9 mouse cellular contexts compared by ENCODE assay signal in genomic region chr9:107629901-107630425, GRCm38 (mm10). TPM values are rescaled to one million over a fixed set of nuclear protein-coding genes. Genes with fewer than 3 reads are reported as not detected.
A peak's percentile ranks its signal among the peaks of the same experiment; 100 is the strongest.
DNase-seq lines count a peak whose midpoint lies in the region; ATAC-seq and TF ChIP-seq lines count a peak whose summit lies in the region.
"Had no signal": no experiment of that assay in that cellular context is flagged by ENCODE, and none has a peak within 500 bp of the region (broad histone marks: within the 10 kb centered on the region; RNA-seq: fewer than 3 reads in every experiment).

No protein-coding gene starts in this region.

- ATAC-seq in hindbrain, embryonic 16.5 days, result peak; percentile 32
- ATAC-seq in lung, postnatal 0 days, result no peak

- no peak for TF ChIP-seq EP300 in lung, postnatal 0 days (IDR thresholded peaks at IDR 0.05)

- H3K4me3 ChIP-seq in liver, adult 2 months (ENCODE audit: insufficient read depth, low read depth, low read length), result peak overlapping the region; percentile 9; the same call in 1 of the 2 replicates
- 0 out of 2 replicates have a peak overlapping the region, but pooled peaks have one; percentile 4 for H3K4me3 ChIP-seq in hindbrain, embryonic 16.5 days (ENCODE audit: low read length)
- no peak overlapping the region for H3K4me3 ChIP-seq in lung, postnatal 0 days (ENCODE audit: low read depth, low read length)
- H3K4me3 ChIP-seq in thymus, adult 2 months (ENCODE audit: control insufficient read depth, insufficient read depth, low read length), result no peak overlapping the region

- H3K27me3 ChIP-seq in liver, adult 2 months (ENCODE audit: control insufficient read depth, insufficient read depth, low read length), result no peaks in the 10 kb centered on the region
- no peaks in the 10 kb centered on the region for H3K27me3 ChIP-seq in hindbrain, embryonic 16.5 days (replicated peaks; ENCODE audit: control insufficient read depth, insufficient read depth, low read length)
- H3K27me3 ChIP-seq in lung, postnatal 0 days (replicated peaks; ENCODE audit: insufficient read depth, low read length), result no peaks in the 10 kb centered on the region
- no peaks in the 10 kb centered on the region for H3K27me3 ChIP-seq in thymus, adult 2 months (ENCODE audit: control insufficient read depth, insufficient read depth, low read length)

- peaks cover 73% of the 10 kb centered on the region for H3K79me2 ChIP-seq in liver, adult 2 months (ENCODE audit: control insufficient read depth, insufficient read depth, low read length)

- no peak for DNase-seq in liver, adult 2 months (ENCODE audit: extremely low read depth, low read depth, low spot score)
- DNase-seq in liver, result no peak
- peak; percentile 71 for DNase-seq in embryo, embryonic 10.5 days (ENCODE audit: low spot score)
- DNase-seq in lung, postnatal 0 days (ENCODE audit: low spot score), result no peak
- DNase-seq in thymus, adult 2 months, result peak; percentile 63
- no peak for DNase-seq in layer of hippocampus, adult 9-10 months (ENCODE audit: low spot score)
- DNase-seq in left cerebral cortex, adult 18-20 months (ENCODE audit: low spot score in 2 of 2), result no peak

- H3K9me3 ChIP-seq in hindbrain, embryonic 16.5 days (ENCODE audit: control insufficient read depth, low read length), result no peaks in the 10 kb centered on the region
- no peaks in the 10 kb centered on the region for H3K9me3 ChIP-seq in lung, postnatal 0 days (ENCODE audit: low read length)

- peaks cover 14% of the 10 kb centered on the region; the same call in 1 of the 2 replicates for H3K4me1 ChIP-seq in liver, adult 2 months (ENCODE audit: control insufficient read depth, insufficient read depth, low read length)
- peaks cover 80% of the 10 kb centered on the region for H3K4me1 ChIP-seq in hindbrain, embryonic 16.5 days (ENCODE audit: control insufficient read depth, insufficient read depth, low read depth, low read length)
- H3K4me1 ChIP-seq in lung, postnatal 0 days (ENCODE audit: insufficient read depth, low read depth, low read length), result peaks cover 55% of the 10 kb centered on the region
- H3K4me1 ChIP-seq in thymus, adult 2 months (replicated peaks; ENCODE audit: control insufficient read depth, insufficient read depth, low read length), result peaks cover 77% of the 10 kb centered on the region

- TF ChIP-seq POLR2A in liver, adult 2 months (IDR thresholded peaks at IDR 0.05; ENCODE audit: extremely low read depth, insufficient read depth, low read length), result no peak
- TF ChIP-seq POLR2A in thymus, adult 2 months (IDR thresholded peaks at IDR 0.05; ENCODE audit: control insufficient read depth, extremely low read depth, insufficient read depth, low read length, poor library complexity), result no peak

- H3K27ac ChIP-seq in liver, adult 2 months (replicated peaks; ENCODE audit: insufficient read depth, low read depth, low read length), result peak overlapping the region; percentile 10; the same call in 1 of the 2 replicates
- peak overlapping the region; percentile 90 for H3K27ac ChIP-seq in hindbrain, embryonic 16.5 days (ENCODE audit: low read depth, low read length)
- H3K27ac ChIP-seq in lung, postnatal 0 days (ENCODE audit: low read length), result peak overlapping the region; percentile 86
- peak overlapping the region; percentile 79 for H3K27ac ChIP-seq in thymus, adult 2 months (ENCODE audit: control insufficient read depth, insufficient read depth, low read length)

- WGBS in liver, adult 2 months, result 51% methylated on average over 14 of the region's 14 CpGs
- WGBS in hindbrain, embryonic 16.5 days, result 8% methylated on average over 14 of the region's 14 CpGs
- WGBS in lung, postnatal 0 days, result 17% methylated on average over 14 of the region's 14 CpGs
- 42% methylated on average over 14 of the region's 14 CpGs for WGBS in thymus, adult 2 months

- no peak overlapping the region; the same call in 1 of the 2 replicates for H3K9ac ChIP-seq in liver, adult 2 months (ENCODE audit: low read depth, low read length)
- peak overlapping the region; percentile 52 for H3K9ac ChIP-seq in hindbrain, embryonic 16.5 days (ENCODE audit: low read depth, low read length)
- H3K9ac ChIP-seq in lung, postnatal 0 days (replicated peaks; ENCODE audit: low read depth), result peak overlapping the region; percentile 20; the same call in 1 of the 2 replicates

- no peaks in the 10 kb centered on the region for H3K36me3 ChIP-seq in liver, adult 2 months (ENCODE audit: control insufficient read depth, insufficient read depth, low read length)
- no peaks in the 10 kb centered on the region for H3K36me3 ChIP-seq in hindbrain, embryonic 16.5 days (ENCODE audit: control insufficient read depth, insufficient read depth, low read length)
- H3K36me3 ChIP-seq in lung, postnatal 0 days (ENCODE audit: insufficient read depth, low read length), result 0 out of 2 replicates have a peak, but pooled peaks cover 4% of the 10 kb centered on the region
- H3K36me3 ChIP-seq in thymus, adult 2 months (ENCODE audit: control insufficient read depth, insufficient read depth, low read length), result no peaks in the 10 kb centered on the region

- TF ChIP-seq CTCF in liver, adult 2 months (IDR thresholded peaks at IDR 0.05; ENCODE audit: low read depth, low read length), result no peak
- TF ChIP-seq CTCF in lung, postnatal 0 days (IDR thresholded peaks at IDR 0.05), result no peak
- TF ChIP-seq CTCF in thymus, adult 2 months (IDR thresholded peaks at IDR 0.05; ENCODE audit: borderline replicate concordance, control insufficient read depth, extremely low read depth, insufficient read depth, low read length, poor library complexity), result no peak

- H3K4me2 ChIP-seq in hindbrain, embryonic 16.5 days (ENCODE audit: low read length), result peak overlapping the region; percentile 46
- H3K4me2 ChIP-seq in lung, postnatal 0 days (replicated peaks; ENCODE audit: low read depth, low read length), result peak overlapping the region; percentile 27

RNA-seq across cellular contexts. Expression of gene Gnai2, which starts 5.2 kb away (rescaled TPM):
- 31.6 and 44.8 TPM in 2 replicates for total RNA-seq in liver, adult 2 months (2014; rRNA removed)
- polyA plus RNA-seq in liver, adult 2 months (2012; rRNA removed), result 117 and 122 TPM in 2 replicates
- polyA plus RNA-seq in hindbrain, embryonic 16.5 days (2015; fragmentation: Nextera tagmentation; extraction: Ambion mirVana), result 302 and 317 TPM in 2 replicates
- 414 and 417 TPM in 2 replicates for polyA plus RNA-seq in lung, postnatal 0 days (2015; fragmentation: Nextera tagmentation; extraction: Ambion mirVana)
- 1,154 and 1,267 TPM in 2 replicates for polyA plus RNA-seq in thymus, adult 2 months (2012; rRNA removed)
- total RNA-seq in left cerebral cortex, adult 18-20 months (2021), result 100 to 1,000 TPM; 222 to 239 TPM

RNA-seq across cellular contexts. Expression of gene Sema3b, which starts 20.9 kb away (rescaled TPM):
- total RNA-seq in liver, adult 2 months (2014; rRNA removed), result 0.13 and 0.37 TPM in 2 replicates
- 0.68 and 0.83 TPM in 2 replicates for polyA plus RNA-seq in liver, adult 2 months (2012; rRNA removed)
- 5.6 and 7.0 TPM in 2 replicates for polyA plus RNA-seq in hindbrain, embryonic 16.5 days (2015; fragmentation: Nextera tagmentation; extraction: Ambion mirVana)
- polyA plus RNA-seq in lung, postnatal 0 days (2015; fragmentation: Nextera tagmentation; extraction: Ambion mirVana), result 31.9 and 34.3 TPM in 2 replicates
- 4.3 and 4.9 TPM in 2 replicates for polyA plus RNA-seq in thymus, adult 2 months (2012; rRNA removed)
- total RNA-seq in left cerebral cortex, adult 18-20 months (2021), result 1 to 10 TPM; 3.5 to 4.5 TPM
- total RNA-seq: common myeloid progenitor, adult 5-6 weeks had no signal

RNA-seq across cellular contexts. Expression of gene Slc38a3, which starts 39.4 kb away (rescaled TPM):
- 982 and 1,378 TPM in 2 replicates for total RNA-seq in liver, adult 2 months (2014; rRNA removed)
- 3,567 and 4,585 TPM in 2 replicates for polyA plus RNA-seq in liver, adult 2 months (2012; rRNA removed)
- polyA plus RNA-seq in hindbrain, embryonic 16.5 days (2015; fragmentation: Nextera tagmentation; extraction: Ambion mirVana), result 53.2 and 55.0 TPM in 2 replicates
- 0.51 and 0.81 TPM in 2 replicates for polyA plus RNA-seq in lung, postnatal 0 days (2015; fragmentation: Nextera tagmentation; extraction: Ambion mirVana)
- 9.1 and 11.2 TPM in 2 replicates for polyA plus RNA-seq in thymus, adult 2 months (2012; rRNA removed)
- total RNA-seq in left cerebral cortex, adult 18-20 months (2021), result 10 to 100 TPM; 66.6 to 84.4 TPM
- total RNA-seq: common myeloid progenitor, adult 5-6 weeks had no signal

RNA-seq across cellular contexts. Expression of gene Ifrd2, which starts 42.5 kb away (rescaled TPM):
- total RNA-seq in liver, adult 2 months (2014; rRNA removed), result 21.5 and 32.2 TPM in 2 replicates
- polyA plus RNA-seq in liver, adult 2 months (2012; rRNA removed), result 54.6 and 56.2 TPM in 2 replicates
- polyA plus RNA-seq in hindbrain, embryonic 16.5 days (2015; fragmentation: Nextera tagmentation; extraction: Ambion mirVana), result 13.5 and 16.9 TPM in 2 replicates
- 22.4 and 24.1 TPM in 2 replicates for polyA plus RNA-seq in lung, postnatal 0 days (2015; fragmentation: Nextera tagmentation; extraction: Ambion mirVana)
- polyA plus RNA-seq in thymus, adult 2 months (2012; rRNA removed), result 65.1 and 67.4 TPM in 2 replicates
- total RNA-seq in left cerebral cortex, adult 18-20 months (2021), result 10 to 100 TPM; 11.3 to 11.9 TPM

RNA-seq across cellular contexts. Expression of gene Hyal3, which starts 49.3 kb away (rescaled TPM):
- total RNA-seq in liver, adult 2 months (2014; rRNA removed), result 0.13 and 0.18 TPM in 2 replicates
- polyA plus RNA-seq in liver, adult 2 months (2012; rRNA removed), result 0.29 and 0.54 TPM in 2 replicates
- 2.7 and 2.9 TPM in 2 replicates for polyA plus RNA-seq in hindbrain, embryonic 16.5 days (2015; fragmentation: Nextera tagmentation; extraction: Ambion mirVana)
- 1.7 and 2.2 TPM in 2 replicates for polyA plus RNA-seq in lung, postnatal 0 days (2015; fragmentation: Nextera tagmentation; extraction: Ambion mirVana)
- polyA plus RNA-seq in thymus, adult 2 months (2012; rRNA removed), result 2.4 TPM in 2 replicates
- 1 to 10 TPM; 1.6 TPM for total RNA-seq in left cerebral cortex, adult 18-20 months (2021)

Comparison
In these comparisons a context has a peak if more than half of its experiments do, and no peak if none do; other contexts are left out.
1. DNase-seq: peak in embryo, embryonic 10.5 days (single experiment) and thymus, adult 2 months (single experiment); none in liver, adult 2 months (single experiment), liver (single experiment), lung, postnatal 0 days (single experiment), layer of hippocampus, adult 9-10 months (single experiment) and left cerebral cortex, adult 18-20 months (0 of 2).
2. H3K27ac ChIP-seq: peak in every context shown above with its lines; median percentile 90 in hindbrain, embryonic 16.5 days; 86 in lung, postnatal 0 days; 79 in thymus, adult 2 months; 10 in liver, adult 2 months.
3. H3K4me3 ChIP-seq: peak in liver, adult 2 months (single experiment) and hindbrain, embryonic 16.5 days (single experiment); none in lung, postnatal 0 days (single experiment) and thymus, adult 2 months (single experiment).
4. RNA of gene Slc38a3, which starts 39.4 kb away (polyA plus RNA-seq): 3,567 to 4,585 TPM in liver, adult 2 months; 53.2 to 55.0 TPM in hindbrain, embryonic 16.5 days, 9.1 to 11.2 TPM in thymus, adult 2 months and 0.51 to 0.81 TPM in lung, postnatal 0 days; every median in the first group is over 10 times any median in the second.